Mouse (Mus musculus) small intestine, adult 2 months (tissue): ENCODE measurements around the gene Otud4. TPM values are rescaled to one million over a fixed set of nuclear protein-coding genes. Genes with fewer than 3 reads are reported as not detected.
A peak's percentile ranks its signal among the peaks of the same experiment; 100 is the strongest.
"Not testable (repeated sequence)": the region's sequence is repeated elsewhere in the genome, so short reads cannot be mapped to it uniquely, and the experiment has no call there.

Source experiments
- H3K27ac ChIP-seq: fragments of 200-500 bp; 2 replicates; pipeline ENCODE4 v1.5.1; 2012; ENCODE audit warnings: low read depth, low read length, control low read depth, inconsistent platforms; ENCODE audit not compliant: insufficient read depth
- H3K27me3 ChIP-seq: fragments of 200-500 bp; 2 replicates; pipeline ENCODE4 v1.6.1; 2012; ENCODE audit warnings: mild to moderate bottlenecking, moderate library complexity, low read length, inconsistent platforms; ENCODE audit not compliant: control insufficient read depth, insufficient read depth
- H3K36me3 ChIP-seq: fragments of 200-500 bp; 2 replicates; pipeline ENCODE4 v1.6.1; 2012; ENCODE audit warnings: mild to moderate bottlenecking, low read length, control low read depth, inconsistent platforms; ENCODE audit not compliant: control insufficient read depth, insufficient read depth
- H3K4me1 ChIP-seq: fragments of 200-500 bp; 2 replicates; pipeline ENCODE4 v1.6.1; 2012; ENCODE audit warnings: low read length, inconsistent platforms, mixed read lengths; ENCODE audit not compliant: control insufficient read depth, insufficient read depth, insufficient read length
- H3K4me3 ChIP-seq: fragments of 200-500 bp; 2 replicates; pipeline ENCODE4 v1.5.1; 2012; ENCODE audit warnings: low read depth, mild to moderate bottlenecking, control low read depth, inconsistent platforms, low read length, moderate library complexity
- CTCF ChIP-seq: fragments of 200-500 bp; IDR thresholded peaks from 2 replicates; pipeline ENCODE4 v1.5.1; 2012; ENCODE audit warnings: low read depth, mild to moderate bottlenecking, control low read depth, inconsistent platforms, low read length, moderate library complexity, mixed read lengths; ENCODE audit not compliant: insufficient replicate concordance, insufficient read length; ENCODE audit errors: extremely low read depth
- POLR2A ChIP-seq: fragments of 200-500 bp; IDR thresholded peaks from 2 replicates; pipeline ENCODE4 v1.6.1; 2012; ENCODE audit warnings: low read depth, mild to moderate bottlenecking, control low read depth, inconsistent platforms, low read length, moderate library complexity
- WGBS: fragments of 180-500 bp; shearing (Covaris S2); methylation state at CpG from one replicate; pipeline ENCODE4 v1.1.7; 2018; 5-methylcytosine and 5-hydroxymethylcytosine counted together
- polyA plus RNA-seq: library from polyadenylated mRNA; depleted of rRNA; stranded (reverse); fragments of >200 nt; gene quantifications from 2 replicates; pipeline ENCODE4 v1.2.3, GENCODE M21; 2012

Gene Otud4
- polyA plus RNA-seq, 1 experiment: 18.0 TPM

GRCm38 (mm10) chr8:79676461-79676860, 37.0 kb downstream of the Otud4 start:
- Histone ChIP-seq H3K4me1 (peaks cover 2% of the 10 kb centered on the region), H3K4me3 (no peak overlapping the region), H3K27ac (no peak overlapping the region), H3K36me3 (peaks cover 24% of the 10 kb centered on the region), H3K27me3 (no peaks in the 10 kb centered on the region; the same call in 1 of the 2 replicates)
- TF ChIP-seq POLR2A (no peak), CTCF (no peak)
- WGBS: 89% methylated on average over 4 of the region's 4 CpGs

- H3K4me1 ChIP-seq: peaks cover 2% of the 10 kb centered on the region
- H3K27ac ChIP-seq: no peak overlapping the region
- 71% methylated on average over 5 of the region's 5 CpGs for WGBS
- H3K27me3 ChIP-seq: no peaks in the 10 kb centered on the region; the same call in 1 of the 2 replicates
- peaks cover 9% of the 10 kb centered on the region for H3K36me3 ChIP-seq
- no peak overlapping the region for H3K4me3 ChIP-seq
- TF ChIP-seq CTCF (no peak), POLR2A (no peak)
Observed at GRCm38 (mm10) chr8:79679005-79679404, 39.6 kb downstream of the Otud4 start.

GRCm38 (mm10) chr8:79680083-79680482, 40.7 kb downstream of the Otud4 start:
- peaks cover 16% of the 10 kb centered on the region for H3K36me3 ChIP-seq
- 24% methylated on average over 10 of the region's 10 CpGs for WGBS

GRCm38 (mm10) chr8:79680555-79680954, 41.1 kb downstream of the Otud4 start:
- Histone ChIP-seq H3K27me3 (no peaks in the 10 kb centered on the region; the same call in 1 of the 2 replicates), H3K36me3 (peaks cover 19% of the 10 kb centered on the region), H3K4me1 (peaks cover 2% of the 10 kb centered on the region), H3K4me3 (peak overlapping the region; percentile 84), H3K27ac (no peak overlapping the region)
- 2% methylated on average over 34 of the region's 34 CpGs for WGBS
- TF ChIP-seq CTCF: no peak
- TF ChIP-seq POLR2A: no peak

More at GRCm38 (mm10) chr8:79680083-79680482, 40.7 kb downstream of the Otud4 start:
- peak overlapping the region; percentile 84 for H3K4me3 ChIP-seq
- not testable (repeated sequence) for H3K4me1 ChIP-seq, H3K27ac ChIP-seq, H3K27me3 ChIP-seq

- no peak for TF ChIP-seq CTCF
- TF ChIP-seq POLR2A: no peak
- WGBS: 25% methylated on average over 2 of the region's 2 CpGs
- Histone ChIP-seq H3K27ac (no peak overlapping the region), H3K4me3 (peak overlapping the region; percentile 84), H3K27me3 (no peaks in the 10 kb centered on the region; the same call in 1 of the 2 replicates), H3K36me3 (peaks cover 22% of the 10 kb centered on the region), H3K4me1 (peaks cover 2% of the 10 kb centered on the region)
Observed at GRCm38 (mm10) chr8:79680965-79681364, 41.5 kb downstream of the Otud4 start.

- H3K4me1 ChIP-seq, H3K27me3 ChIP-seq, H3K4me3 ChIP-seq, H3K27ac ChIP-seq: not testable (repeated sequence)
- 93% methylated on average over 5 of the region's 5 CpGs for WGBS
- peaks cover 52% of the 10 kb centered on the region for H3K36me3 ChIP-seq
Observed at GRCm38 (mm10) chr8:79685927-79686326, 46.5 kb downstream of the Otud4 start.

- no peak overlapping the region for H3K4me3 ChIP-seq
- H3K36me3 ChIP-seq: peaks cover 51% of the 10 kb centered on the region
Observed at GRCm38 (mm10) chr8:79692531-79692930, 53.1 kb downstream of the Otud4 start.

GRCm38 (mm10) chr8:79706687-79707086, 67.3 kb downstream of the Otud4 start:
- Histone ChIP-seq H3K4me1 (no peaks in the 10 kb centered on the region; the same call in 1 of the 2 replicates), H3K4me3 (no peak overlapping the region), H3K27ac (no peak overlapping the region), H3K36me3 (peaks cover 29% of the 10 kb centered on the region), H3K27me3 (no peaks in the 10 kb centered on the region)
- WGBS: 79% methylated on average over 3 of the region's 3 CpGs
- no peak for TF ChIP-seq CTCF
- no peak for TF ChIP-seq POLR2A

More at GRCm38 (mm10) chr8:79692531-79692930, 53.1 kb downstream of the Otud4 start:
- no peak for TF ChIP-seq CTCF
- TF ChIP-seq POLR2A: no peak
- no peaks in the 10 kb centered on the region for H3K4me1 ChIP-seq
- 80% methylated on average over 2 of the region's 2 CpGs for WGBS
- H3K27me3 ChIP-seq: no peaks in the 10 kb centered on the region
- no peak overlapping the region for H3K27ac ChIP-seq
